Comparison of ENCODE assay signal across 17 mouse cellular contexts in the genomic region with DNA sequence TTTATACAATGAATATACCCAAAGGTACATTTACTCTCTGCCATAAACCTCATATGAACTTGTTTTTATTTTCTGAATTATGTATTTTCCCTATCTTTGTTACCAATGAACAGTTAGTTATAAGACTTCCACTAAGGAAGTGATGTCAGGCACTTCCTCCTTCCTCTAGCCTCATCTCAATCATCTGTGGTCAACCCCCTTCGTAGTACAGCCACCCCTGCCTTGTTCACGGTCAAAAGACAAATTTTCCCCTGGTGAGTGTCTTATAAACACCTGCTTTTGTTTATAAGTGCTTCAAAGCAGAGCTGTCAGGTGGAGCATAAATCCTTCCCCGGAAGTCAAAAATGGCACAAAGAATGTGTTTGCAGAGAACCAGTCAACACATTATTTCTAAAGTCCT.
"Had no signal": no experiment of that assay in that cellular context is flagged by ENCODE, and none has a peak within 500 bp of the region (broad histone marks: within the 10 kb centered on the region; RNA-seq: fewer than 3 reads in every experiment).

No protein-coding gene starts in this region.

- H3K36me3 ChIP-seq: limb, embryonic 15.5 days; liver, embryonic 12.5 days; lung, embryonic 15.5 days; midbrain, embryonic 15.5 days; neural tube, embryonic 13.5 days; stomach, embryonic 15.5 days had no signal

- DNase-seq: kidney, adult 11 months; kidney, adult 9 months; kidney, postnatal 36 days; layer of hippocampus, adult 9-11 months; left cerebral cortex, postnatal 4 days; lung, postnatal 14 days; retina, postnatal 1 day; right cerebral cortex, postnatal 4 days; spleen, adult 18-20 months; thymus, adult 2 months; thymus, postnatal 36 days had no signal

- H3K27me3 ChIP-seq: limb, embryonic 15.5 days; liver, embryonic 12.5 days; lung, embryonic 15.5 days; midbrain, embryonic 15.5 days; neural tube, embryonic 13.5 days; stomach, embryonic 15.5 days had no signal

- ATAC-seq: liver, embryonic 12.5 days; midbrain, embryonic 15.5 days had no signal
